Mouse (Mus musculus) erythroblast, embryonic 14.5 days (primary cell): Measurements from ENCODE around the gene Pltp.
"Not testable (repeated sequence)": the region's sequence is repeated elsewhere in the genome, so short reads cannot be mapped to it uniquely, and the experiment has no call there.

Experiments
- GATA1 ChIP-seq: IDR thresholded peaks from 2 replicates; pipeline ENCODE4 v1.6.1; 2012; ENCODE audit warnings: low read length, inconsistent platforms, mixed read lengths
- TAL1 ChIP-seq: IDR thresholded peaks from 3 replicates; pipeline ENCODE4 v1.6.1; 2012; ENCODE audit warnings: low read length, inconsistent platforms, mixed read lengths

- TF ChIP-seq TAL1, GATA1: not testable (repeated sequence)
These were observed 5.9 kb upstream of the Pltp start for GRCm38 (mm10) chr2:164863411-164863810.
